Mouse (Mus musculus) embryonic facial prominence, embryonic 13.5 days (tissue): ENCODE results near the gene Erbin. TPM values are rescaled to one million over a fixed set of nuclear protein-coding genes. Genes with fewer than 3 reads are reported as not detected.

ENCODE experiments used
- ATAC-seq: fragments of 200-750 bp; cut with Nextera tagmentation; 2 replicates; pipeline ENCODE4 v1.8.0; 2017; ENCODE audit warnings: low read depth; ENCODE audit not compliant: insufficient number of reproducible peaks, insufficient read depth, low FRiP score, low TSS enrichment
- H3K27ac ChIP-seq: fragments of 300-500 bp; sonication (generic); 2 replicates; pipeline ENCODE4 v1.5.1; 2015; ENCODE audit warnings: moderate library complexity, mild to moderate bottlenecking, inconsistent platforms
- H3K27me3 ChIP-seq: fragments of 300-500 bp; sonication (generic); 2 replicates; pipeline ENCODE4 v1.6.1; 2015; ENCODE audit warnings: mild to moderate bottlenecking, inconsistent platforms
- H3K36me3 ChIP-seq: fragments of 300-500 bp; sonication (generic); 2 replicates; pipeline ENCODE4 v1.6.1; 2015; ENCODE audit warnings: mild to moderate bottlenecking, inconsistent platforms
- H3K4me1 ChIP-seq: fragments of 300-500 bp; sonication (generic); 2 replicates; pipeline ENCODE4 v1.6.1; 2015; ENCODE audit warnings: inconsistent platforms
- H3K4me2 ChIP-seq: fragments of 300-500 bp; sonication (generic); 2 replicates; pipeline ENCODE4 v1.6.1; 2015; ENCODE audit warnings: moderate library complexity, mild to moderate bottlenecking, inconsistent platforms
- H3K4me3 ChIP-seq: fragments of 300-500 bp; sonication (generic); 2 replicates; pipeline ENCODE4 v1.5.1; 2015; ENCODE audit warnings: mild to moderate bottlenecking, inconsistent platforms
- H3K9ac ChIP-seq: fragments of 300-500 bp; sonication (generic); 2 replicates; pipeline ENCODE4 v1.6.1; 2015; ENCODE audit warnings: mild to moderate bottlenecking, inconsistent platforms
- H3K9me3 ChIP-seq: fragments of 300-500 bp; sonication (generic); 2 replicates; pipeline ENCODE4 v1.6.1; 2016; ENCODE audit warnings: inconsistent platforms
- WGBS: fragments of 180-500 bp; shearing (Covaris S2); methylation state at CpG from one replicate; pipeline ENCODE4 v1.1.7; 2015; ENCODE audit warnings: mixed read lengths; 5-methylcytosine and 5-hydroxymethylcytosine counted together
- polyA plus RNA-seq: library from polyadenylated mRNA; unstranded; fragments of >200 nt; fragmentation: Nextera tagmentation; extraction: Ambion mirVana; gene quantifications from 2 replicates; pipeline ENCODE4 v1.2.1, GENCODE M21; 2015

The Erbin gene
- polyA plus RNA-seq, 1 experiment from 2014 or later = 22.3 TPM

DNA sequence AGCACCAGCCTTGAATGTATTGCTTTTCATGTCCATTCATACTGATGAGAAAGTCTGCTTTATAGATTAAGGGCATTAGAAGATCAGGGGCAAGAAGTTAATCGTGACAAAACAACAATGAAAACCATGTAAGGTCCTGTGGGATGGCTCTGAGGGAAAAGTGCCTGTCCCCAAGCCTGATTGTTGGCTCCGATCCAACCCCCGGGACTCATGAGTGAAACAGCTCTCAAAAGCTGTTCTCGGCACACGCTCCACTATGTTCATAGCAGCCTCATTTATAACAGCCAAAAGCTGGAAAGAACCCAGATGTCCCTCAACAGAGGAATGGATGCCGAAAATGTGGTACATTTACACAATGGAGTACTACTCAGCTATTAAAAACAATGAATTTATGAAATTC lies 4.3 kb upstream of the Erbin start:
- WGBS = 71% methylated on average over 6 of the region's 6 CpGs
- no peak overlapping the region for H3K4me3 ChIP-seq
- H3K9me3 ChIP-seq = no peaks in the 10 kb centered on the region
- ATAC-seq = no peak
- peaks cover 15% of the 10 kb centered on the region for H3K4me1 ChIP-seq
- H3K36me3 ChIP-seq = no peaks in the 10 kb centered on the region
- no peak overlapping the region for H3K4me2 ChIP-seq
- H3K9ac ChIP-seq = no peak overlapping the region
- H3K27ac ChIP-seq = no peak overlapping the region
- no peaks in the 10 kb centered on the region for H3K27me3 ChIP-seq

DNA sequence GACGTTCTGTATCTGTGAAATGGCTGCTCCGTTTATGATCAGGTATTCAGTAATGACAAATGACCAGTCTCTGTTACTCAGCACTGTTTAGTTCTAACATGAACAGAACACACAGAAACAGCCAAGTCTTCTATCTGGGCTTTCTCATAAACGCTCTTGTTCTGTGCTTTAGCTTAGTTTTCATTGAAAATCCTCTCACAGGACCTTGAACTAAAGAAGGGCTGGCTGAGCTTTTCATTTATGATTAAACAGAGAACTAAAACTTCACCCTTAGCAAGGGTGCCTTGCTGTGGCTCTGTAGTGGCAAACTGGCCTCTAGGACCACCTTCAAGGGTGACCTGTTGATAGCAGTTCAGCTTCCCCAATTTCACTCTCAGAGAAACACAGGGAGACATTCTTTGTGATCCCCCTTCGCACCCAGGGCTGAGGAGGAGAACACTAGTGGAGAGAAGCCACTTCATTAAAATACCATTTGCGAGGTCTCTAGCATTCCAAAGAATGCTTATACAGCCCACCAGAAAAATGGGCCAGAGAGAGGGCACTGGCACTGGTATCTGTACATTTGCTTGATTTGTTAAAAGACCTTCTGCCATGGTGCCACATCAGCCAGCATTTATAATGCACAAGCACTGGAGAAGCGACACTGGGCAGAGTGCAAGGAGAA lies 3.2 kb upstream of the Erbin start:
- Histone ChIP-seq H3K9ac (no peak overlapping the region; the same call in 1 of the 2 replicates), H3K36me3 (no peaks in the 10 kb centered on the region), H3K4me1 (peaks cover 15% of the 10 kb centered on the region), H3K27ac (no peak overlapping the region), H3K27me3 (no peaks in the 10 kb centered on the region), H3K9me3 (no peaks in the 10 kb centered on the region), H3K4me3 (no peak overlapping the region), H3K4me2 (no peak overlapping the region)
- WGBS = 76% methylated on average over 6 of the region's 6 CpGs
- ATAC-seq = no peak

GRCm38 (mm10) chr13:103921831-103922380 lies 1.6 kb upstream of the Erbin start:
- peak overlapping the region; percentile 100 for H3K9ac ChIP-seq
- H3K4me3 ChIP-seq = peak overlapping the region; percentile 90
- WGBS = 8% methylated on average over 11 of the region's 11 CpGs
- H3K27me3 ChIP-seq = no peaks in the 10 kb centered on the region
- H3K27ac ChIP-seq = peak overlapping the region; percentile 100
- H3K9me3 ChIP-seq = no peaks in the 10 kb centered on the region
- H3K36me3 ChIP-seq = no peaks in the 10 kb centered on the region
- no peak for ATAC-seq
- H3K4me2 ChIP-seq = peak overlapping the region; percentile 66
- peaks cover 17% of the 10 kb centered on the region for H3K4me1 ChIP-seq

GRCm38 (mm10) chr13:103920933-103921830 lies 868 bp upstream of the Erbin start:
- no peaks in the 10 kb centered on the region for H3K27me3 ChIP-seq
- peaks cover 23% of the 10 kb centered on the region for H3K4me1 ChIP-seq
- peak overlapping the region; percentile 100 for H3K27ac ChIP-seq
- peak; percentile 93 for ATAC-seq
- H3K9ac ChIP-seq = peak overlapping the region; percentile 100
- WGBS = under 1% methylated on average over 92 of the region's 125 CpGs
- peak overlapping the region; percentile 90 for H3K4me3 ChIP-seq
- no peaks in the 10 kb centered on the region for H3K9me3 ChIP-seq
- H3K36me3 ChIP-seq = no peaks in the 10 kb centered on the region
- H3K4me2 ChIP-seq = peak overlapping the region; percentile 66

DNA sequence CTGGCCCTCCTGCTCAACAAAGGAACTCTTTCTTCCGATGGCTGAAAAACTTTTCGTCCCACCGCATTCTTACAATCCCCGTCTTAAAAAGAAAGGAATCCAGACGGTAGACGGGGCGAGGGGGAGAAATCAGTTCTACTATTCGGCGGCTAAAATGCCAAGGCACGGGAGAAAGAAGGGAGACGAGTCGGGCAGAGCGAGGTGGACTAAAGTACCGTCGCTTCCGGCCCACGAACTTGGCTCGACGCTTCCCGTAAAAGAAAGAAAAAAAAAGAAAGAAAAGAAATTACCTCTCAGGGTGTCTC lies 406 bp downstream of the Erbin start:
- peak overlapping the region; percentile 66 for H3K4me2 ChIP-seq
- peak overlapping the region; percentile 100 for H3K9ac ChIP-seq
- H3K27ac ChIP-seq = peak overlapping the region; percentile 100
- ATAC-seq = no peak
- no peaks in the 10 kb centered on the region for H3K27me3 ChIP-seq
- H3K4me1 ChIP-seq = peaks cover 25% of the 10 kb centered on the region
- no peaks in the 10 kb centered on the region for H3K36me3 ChIP-seq
- H3K4me3 ChIP-seq = peak overlapping the region; percentile 90
- WGBS = under 1% methylated on average over 20 of the region's 20 CpGs
- H3K9me3 ChIP-seq = no peaks in the 10 kb centered on the region

- Histone ChIP-seq H3K4me3 (peak overlapping the region; percentile 90), H3K4me1 (peaks cover 26% of the 10 kb centered on the region), H3K4me2 (peak overlapping the region; percentile 66), H3K27me3 (no peaks in the 10 kb centered on the region), H3K27ac (peak overlapping the region; percentile 100), H3K9ac (peak overlapping the region; percentile 100), H3K9me3 (no peaks in the 10 kb centered on the region), H3K36me3 (no peaks in the 10 kb centered on the region)
- no peak for ATAC-seq
- under 1% methylated on average over 32 of the region's 32 CpGs for WGBS
Observed at GRCm38 (mm10) chr13:103919234-103919955, 919 bp downstream of the Erbin start.

DNA sequence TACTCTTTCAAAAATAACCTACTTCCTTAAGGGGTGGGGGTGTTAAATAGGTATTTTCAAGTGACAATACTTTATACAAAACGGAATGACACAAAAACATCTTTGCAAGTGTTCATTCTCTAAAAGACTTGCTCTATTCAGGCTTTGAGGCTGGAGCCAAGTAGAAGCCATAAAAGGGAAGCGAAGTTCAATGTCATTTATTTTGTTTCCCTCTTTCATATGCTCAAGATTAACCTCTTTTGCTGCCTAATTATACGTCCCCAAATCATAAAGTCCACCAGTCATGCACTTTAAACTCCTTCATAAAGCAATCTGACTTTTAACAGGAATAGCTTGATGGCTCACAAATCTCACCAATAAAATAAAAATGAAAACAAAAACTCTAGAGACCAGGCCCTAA lies 1.9 kb downstream of the Erbin start:
- WGBS = 26% methylated on average over 3 of the region's 3 CpGs

GRCm38 (mm10) chr13:103914114-103914736 lies 6.1 kb downstream of the Erbin start:
- no peaks in the 10 kb centered on the region for H3K36me3 ChIP-seq
- no peaks in the 10 kb centered on the region for H3K9me3 ChIP-seq
- no peak overlapping the region for H3K27ac ChIP-seq
- H3K9ac ChIP-seq = no peak overlapping the region
- H3K4me3 ChIP-seq = no peak overlapping the region
- ATAC-seq = no peak
- no peak overlapping the region for H3K4me2 ChIP-seq
- H3K27me3 ChIP-seq = no peaks in the 10 kb centered on the region
- 67% methylated on average over 4 of the region's 4 CpGs for WGBS
- H3K4me1 ChIP-seq = peaks cover 22% of the 10 kb centered on the region

More for the DNA sequence above, 1.9 kb downstream of the Erbin start:
- Histone ChIP-seq H3K4me3 (peak overlapping the region; percentile 90), H3K4me2 (peak overlapping the region; percentile 66), H3K27me3 (no peaks in the 10 kb centered on the region), H3K9me3 (no peaks in the 10 kb centered on the region), H3K36me3 (no peaks in the 10 kb centered on the region), H3K27ac (0 out of 2 replicates have a peak overlapping the region, but pooled peaks have one; percentile 34), H3K9ac (peak overlapping the region; percentile 100), H3K4me1 (peaks cover 28% of the 10 kb centered on the region)
- ATAC-seq = no peak

DNA sequence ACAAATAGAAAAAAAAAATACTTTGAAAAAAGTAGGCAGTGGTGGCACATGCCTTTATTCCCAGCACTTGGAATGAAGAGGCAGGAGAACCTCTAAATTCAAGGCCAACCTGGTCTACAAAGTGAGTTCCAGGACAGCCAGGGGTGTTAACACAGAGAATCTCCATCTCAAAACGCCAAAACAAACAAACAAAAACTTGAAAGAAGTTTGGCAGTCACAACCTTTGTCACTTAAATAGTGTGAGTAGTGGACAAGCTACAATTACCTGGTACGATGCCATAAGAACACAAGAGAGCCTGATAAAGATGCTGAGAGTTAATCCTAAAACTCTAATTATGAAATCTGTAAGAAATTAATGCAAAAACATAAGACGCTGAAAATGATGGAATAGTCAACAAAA lies 8.0 kb downstream of the Erbin start:
- no peaks in the 10 kb centered on the region for H3K27me3 ChIP-seq
- peaks cover 20% of the 10 kb centered on the region for H3K4me1 ChIP-seq
- H3K9ac ChIP-seq = no peak overlapping the region
- no peak overlapping the region for H3K4me2 ChIP-seq
- H3K36me3 ChIP-seq = no peaks in the 10 kb centered on the region
- no peak overlapping the region for H3K4me3 ChIP-seq
- H3K27ac ChIP-seq = no peak overlapping the region
- H3K9me3 ChIP-seq = no peaks in the 10 kb centered on the region
- 85% methylated on average over 3 of the region's 3 CpGs for WGBS
- ATAC-seq = no peak

- no peak overlapping the region for H3K4me2 ChIP-seq
- H3K9ac ChIP-seq = no peak overlapping the region
- no peaks in the 10 kb centered on the region for H3K9me3 ChIP-seq
- no peaks in the 10 kb centered on the region for H3K27me3 ChIP-seq
- 89% methylated on average over 1 of the region's 1 CpGs for WGBS
- H3K4me3 ChIP-seq = no peak overlapping the region
- H3K36me3 ChIP-seq = no peaks in the 10 kb centered on the region
- peaks cover 12% of the 10 kb centered on the region; the same call in 1 of the 2 replicates for H3K4me1 ChIP-seq
- ATAC-seq = no peak
- no peak overlapping the region for H3K27ac ChIP-seq
Observed at GRCm38 (mm10) chr13:103910598-103910997, 9.7 kb downstream of the Erbin start.

DNA sequence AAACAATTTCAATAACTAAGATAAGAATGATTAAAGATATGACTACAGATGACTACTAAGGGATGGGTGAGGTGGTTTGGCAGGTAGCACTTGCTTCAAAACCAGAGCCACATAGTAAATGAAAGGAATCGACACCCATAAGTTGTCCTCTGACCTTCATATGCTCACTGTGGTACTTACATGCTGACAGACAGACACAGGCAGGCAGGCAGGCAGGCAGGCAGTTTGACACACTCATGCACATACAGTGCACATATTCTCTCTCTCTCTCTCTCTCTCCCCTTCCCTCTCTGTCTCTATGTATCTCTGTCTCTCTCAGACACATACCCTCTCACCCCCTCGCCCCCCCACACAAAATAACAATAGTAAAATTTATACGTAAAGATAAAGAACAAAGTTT lies 10.4 kb downstream of the Erbin start:
- H3K9ac ChIP-seq = no peak overlapping the region
- no peak overlapping the region for H3K27ac ChIP-seq
- H3K4me3 ChIP-seq = no peak overlapping the region
- WGBS = 77% methylated on average over 3 of the region's 3 CpGs
- H3K9me3 ChIP-seq = no peaks in the 10 kb centered on the region
- no peak overlapping the region for H3K4me2 ChIP-seq
- ATAC-seq = no peak
- H3K4me1 ChIP-seq = peaks cover 12% of the 10 kb centered on the region; the same call in 1 of the 2 replicates
- no peaks in the 10 kb centered on the region for H3K36me3 ChIP-seq
- H3K27me3 ChIP-seq = no peaks in the 10 kb centered on the region
